Mouse (Mus musculus): Measurements from ENCODE around the gene Gm49340. TPM values are rescaled to one million over a fixed set of nuclear protein-coding genes. Genes with fewer than 3 reads are reported as not detected.

Gm49340 gene
- total RNA-seq, 2 experiments from 2014 or later = not detected

Other genes starting within 250 kb of the Gm49340 start
- under 1 TPM; 0.21 to 0.45 TPM for gene Itgae, start 239.2 kb upstream of the Gm49340 start, total RNA-seq (2021)
- gene Haspin, start 191.4 kb upstream of the Gm49340 start, total RNA-seq (2021) = under 1 TPM; 0.31 to 0.74 TPM
- 1 to 10 TPM; 1.8 to 3.0 TPM for gene P2rx5, start 169.3 kb upstream of the Gm49340 start, total RNA-seq (2021)
- 10 to 100 TPM; 60.6 to 61.9 TPM for gene Emc6, start 152.7 kb upstream of the Gm49340 start, total RNA-seq (2021)
- gene Tax1bp3, start 152.7 kb upstream of the Gm49340 start, total RNA-seq (2021) = 10 to 100 TPM; 22.1 to 22.9 TPM
- 10 to 100 TPM; 18.6 to 20.5 TPM for gene Ctns, start 130.7 kb upstream of the Gm49340 start, total RNA-seq (2021)
- gene Shpk, start 130.3 kb upstream of the Gm49340 start, total RNA-seq (2021) = 1 to 10 TPM; 3.0 to 3.2 TPM
- not detected for gene Trpv1, start 95.4 kb upstream of the Gm49340 start, total RNA-seq (2021)
- gene Trpv3, start 62.4 kb upstream of the Gm49340 start, total RNA-seq (2021) = under 1 TPM; 0.41 to 0.55 TPM
- 1 to 10 TPM; 3.8 to 4.5 TPM for gene Aspa, start 145 bp upstream of the Gm49340 start, total RNA-seq (2021)
- not detected for gene Spata22, start within 50 bp of the Gm49340 start, total RNA-seq (2021)
- not detected for gene Olfr20, start 21.0 kb downstream of the Gm49340 start, total RNA-seq (2021)
- not detected for gene Olfr376, start 41.5 kb downstream of the Gm49340 start, total RNA-seq (2021)
- gene Olfr1, start 69.9 kb downstream of the Gm49340 start, total RNA-seq (2021) = not detected
- not detected for gene Olfr378, start 98.7 kb downstream of the Gm49340 start, total RNA-seq (2021)
- not detected for gene Olfr380, start 127.8 kb downstream of the Gm49340 start, total RNA-seq (2021)
- gene Olfr381, start 161.9 kb downstream of the Gm49340 start, total RNA-seq (2021) = not detected
- gene Olfr382, start 187.5 kb downstream of the Gm49340 start, total RNA-seq (2021) = not detected

Measured in layer of hippocampus, postnatal 14 days (tissue).